14 mouse cellular contexts compared by ENCODE assay signal in genomic region chr2:157556074-157556698, GRCm38 (mm10). TPM values are rescaled to one million over a fixed set of nuclear protein-coding genes. Genes with fewer than 3 reads are reported as not detected.
DNase-seq lines count a peak whose midpoint lies in the region; ATAC-seq lines count a peak whose summit lies in the region.
"Had no signal": no experiment of that assay in that cellular context is flagged by ENCODE, and none has a peak within 500 bp of the region (broad histone marks: within the 10 kb centered on the region; RNA-seq: fewer than 3 reads in every experiment).

No protein-coding gene starts in this region.

- no peak for ATAC-seq in kidney, embryonic 15.5 days (replicated peaks; ENCODE audit: low FRiP score)
- ATAC-seq in embryonic facial prominence, embryonic 14.5 days (ENCODE audit: low read depth), result peak; percentile 58
- ATAC-seq in limb, embryonic 11.5 days (ENCODE audit: insufficient number of reproducible peaks, low FRiP score, low TSS enrichment, low read depth), result peak; percentile 71
- ATAC-seq in megakaryocyte, adult 5-6 weeks (ENCODE audit: poor library complexity, severe bottlenecking), result no peak
- ATAC-seq: activated CD4-positive, CD25-positive, alpha-beta regulatory T cell, adult 4 months had no signal

- peaks cover 21% of the 10 kb centered on the region for H3K9me3 ChIP-seq in kidney, embryonic 15.5 days (replicated peaks)
- peaks cover 45% of the 10 kb centered on the region for H3K9me3 ChIP-seq in embryonic facial prominence, embryonic 14.5 days (ENCODE audit: control insufficient read depth, low read length)
- peaks cover 11% of the 10 kb centered on the region; the same call in 1 of the 2 replicates for H3K9me3 ChIP-seq in limb, embryonic 11.5 days (ENCODE audit: control insufficient read depth, low read length)

- peak overlapping the region; percentile 19 for H3K27ac ChIP-seq in kidney, embryonic 15.5 days
- H3K27ac ChIP-seq in embryonic facial prominence, embryonic 14.5 days (replicated peaks; ENCODE audit: low read depth, low read length), result peak overlapping the region; percentile 68
- peak overlapping the region; percentile 85 for H3K27ac ChIP-seq in limb, embryonic 11.5 days (replicated peaks; ENCODE audit: low read depth, low read length)
- H3K27ac ChIP-seq: hindbrain, embryonic 12.5 days had no signal

- peaks cover 47% of the 10 kb centered on the region for H3K36me3 ChIP-seq in kidney, embryonic 15.5 days
- peaks cover 47% of the 10 kb centered on the region for H3K36me3 ChIP-seq in embryonic facial prominence, embryonic 14.5 days (ENCODE audit: control insufficient read depth, insufficient read depth, low read length)
- peaks cover 11% of the 10 kb centered on the region for H3K36me3 ChIP-seq in limb, embryonic 11.5 days (ENCODE audit: control insufficient read depth, insufficient read depth, low read length)

- no peak overlapping the region for H3K9ac ChIP-seq in kidney, embryonic 15.5 days
- no peak overlapping the region for H3K9ac ChIP-seq in embryonic facial prominence, embryonic 14.5 days (ENCODE audit: low read depth, low read length)
- 0 out of 2 replicates have a peak overlapping the region, but pooled peaks have one; percentile 18 for H3K9ac ChIP-seq in limb, embryonic 11.5 days (ENCODE audit: low read length)
- H3K9ac ChIP-seq: hindbrain, embryonic 12.5 days had no signal

- no peak for DNase-seq in kidney, adult 8-10 months
- DNase-seq in embryonic facial prominence, embryonic 14.5 days (ENCODE audit: low spot score), result peak; percentile 87
- DNase-seq in limb, embryonic 11.5 days (ENCODE audit: low spot score), result peak; percentile 66
- DNase-seq in lung, postnatal 36 days, result peak; percentile 51
- no peak for DNase-seq in heart, postnatal 14 days
- DNase-seq in adrenal gland, postnatal 4 days (ENCODE audit: low spot score in 2 of 2), result no peak
- DNase-seq: cerebellum, adult 8-10 months; kidney, adult 9 months; left cerebral cortex, postnatal 4 days had no signal

- intact Hi-C loops in heart, postnatal 14 days (cut with DNase I), result no loop called here

- H3K27me3 ChIP-seq in kidney, embryonic 15.5 days, result no peaks in the 10 kb centered on the region
- no peaks in the 10 kb centered on the region for H3K27me3 ChIP-seq in embryonic facial prominence, embryonic 14.5 days (replicated peaks; ENCODE audit: control insufficient read depth, insufficient read depth, low read length)
- H3K27me3 ChIP-seq in limb, embryonic 11.5 days (ENCODE audit: control insufficient read depth, insufficient read depth, low read length), result no peaks in the 10 kb centered on the region
- H3K27me3 ChIP-seq: hindbrain, embryonic 12.5 days had no signal

- no peak overlapping the region for H3K4me2 ChIP-seq in kidney, embryonic 15.5 days
- no peak overlapping the region for H3K4me2 ChIP-seq in embryonic facial prominence, embryonic 14.5 days (ENCODE audit: low read depth, low read length)
- H3K4me2 ChIP-seq in limb, embryonic 11.5 days (ENCODE audit: low read depth, severe bottlenecking), result peak overlapping the region; percentile 26; the same call in 1 of the 2 replicates
- H3K4me2 ChIP-seq: hindbrain, embryonic 12.5 days had no signal

- 55% methylated on average over 5 of the region's 5 CpGs for WGBS in kidney, embryonic 15.5 days
- WGBS in embryonic facial prominence, embryonic 14.5 days, result 35% methylated on average over 5 of the region's 5 CpGs
- 29% methylated on average over 5 of the region's 5 CpGs for WGBS in limb, embryonic 11.5 days

- peaks cover 46% of the 10 kb centered on the region for H3K4me1 ChIP-seq in kidney, embryonic 15.5 days
- peaks cover 37% of the 10 kb centered on the region for H3K4me1 ChIP-seq in embryonic facial prominence, embryonic 14.5 days (ENCODE audit: control insufficient read depth, insufficient read depth, low read length)
- H3K4me1 ChIP-seq in limb, embryonic 11.5 days (ENCODE audit: control insufficient read depth, insufficient read depth, low read length), result peaks cover 54% of the 10 kb centered on the region

- no peak overlapping the region for H3K4me3 ChIP-seq in kidney, embryonic 15.5 days (replicated peaks)
- H3K4me3 ChIP-seq in embryonic facial prominence, embryonic 14.5 days (ENCODE audit: low read depth, low read length), result no peak overlapping the region
- no peak overlapping the region for H3K4me3 ChIP-seq in limb, embryonic 11.5 days (ENCODE audit: low read depth, low read length)
- H3K4me3 ChIP-seq: hindbrain, embryonic 12.5 days had no signal

RNA-seq across cellular contexts. Expression of gene Nnat, which starts 3.7 kb away (rescaled TPM):
- 238 and 287 TPM in 2 replicates for polyA plus RNA-seq in kidney, embryonic 15.5 days (2015; fragmentation: Nextera tagmentation; extraction: Ambion mirVana)
- polyA plus RNA-seq in embryonic facial prominence, embryonic 14.5 days (2014; fragmentation: Nextera tagmentation; extraction: Ambion mirVana), result 348 and 416 TPM in 2 replicates
- 1,283 and 1,480 TPM in 2 replicates for polyA plus RNA-seq in limb, embryonic 11.5 days (2014; fragmentation: Nextera tagmentation; extraction: Ambion mirVana)
- 1 to 10 TPM; 3.6 to 7.5 TPM for total RNA-seq in heart, postnatal 14 days (2021)
- 100 to 1,000 TPM; 380 to 391 TPM for total RNA-seq in adrenal gland, postnatal 4 days (2021)
- not detected in 2 replicates for total RNA-seq in megakaryocyte, adult 5-6 weeks (2015)
- not detected in 2 replicates for total RNA-seq in megakaryocyte, adult 5-6 weeks (2017)
- total RNA-seq: megakaryocyte-erythroid progenitor cell, adult 5-6 weeks had no signal

RNA-seq across cellular contexts. Expression of gene Blcap, which starts 14.9 kb away (rescaled TPM):
- 48.3 and 51.6 TPM in 2 replicates for polyA plus RNA-seq in kidney, embryonic 15.5 days (2015; fragmentation: Nextera tagmentation; extraction: Ambion mirVana)
- polyA plus RNA-seq in embryonic facial prominence, embryonic 14.5 days (2014; fragmentation: Nextera tagmentation; extraction: Ambion mirVana), result 64.6 and 66.7 TPM in 2 replicates
- polyA plus RNA-seq in limb, embryonic 11.5 days (2014; fragmentation: Nextera tagmentation; extraction: Ambion mirVana), result 73.8 and 76.0 TPM in 2 replicates
- total RNA-seq in heart, postnatal 14 days (2021), result 10 to 100 TPM; 59.0 to 59.5 TPM
- 100 to 1,000 TPM; 103 to 104 TPM for total RNA-seq in adrenal gland, postnatal 4 days (2021)
- total RNA-seq in megakaryocyte, adult 5-6 weeks (2015), result 10.2 and 13.5 TPM in 2 replicates
- 7.8 and 19.2 TPM in 2 replicates for total RNA-seq in megakaryocyte, adult 5-6 weeks (2017)

Comparison
In these comparisons a context has a peak if more than half of its experiments do, and no peak if none do; other contexts are left out.
1. ATAC-seq: peak in embryonic facial prominence, embryonic 14.5 days (single experiment) and limb, embryonic 11.5 days (single experiment); none in kidney, embryonic 15.5 days (single experiment) and megakaryocyte, adult 5-6 weeks (single experiment).
2. H3K27ac ChIP-seq: peak in every context shown above with its lines; median percentile 85 in limb, embryonic 11.5 days; 68 in embryonic facial prominence, embryonic 14.5 days; 19 in kidney, embryonic 15.5 days.
3. DNase-seq: peak in embryonic facial prominence, embryonic 14.5 days (single experiment), limb, embryonic 11.5 days (single experiment) and lung, postnatal 36 days (single experiment); none in kidney, adult 8-10 months (0 of 2), heart, postnatal 14 days (0 of 2) and adrenal gland, postnatal 4 days (0 of 2).
4. RNA of gene Nnat, which starts 3.7 kb away (total RNA-seq): 380 to 391 TPM in adrenal gland, postnatal 4 days; 3.6 to 7.5 TPM in heart, postnatal 14 days and not detected in megakaryocyte, adult 5-6 weeks; every median in the first group is over 10 times any median in the second.